Mouse (Mus musculus) embryonic facial prominence, embryonic 11.5 days (tissue): ENCODE results near the gene Cacna1c. TPM values are rescaled to one million over a fixed set of nuclear protein-coding genes. Genes with fewer than 3 reads are reported as not detected.

Experiments used
- ATAC-seq: fragments of 200-750 bp; cut with Nextera tagmentation; replicated peaks from 2 replicates; pipeline ENCODE4 v1.8.0; 2017; ENCODE audit warnings: low read depth; ENCODE audit not compliant: insufficient number of reproducible peaks, low FRiP score, low TSS enrichment
- DNase-seq: peaks from one replicate; pipeline ENCODE4 v3.0.0-alpha.2; 2015; ENCODE audit warnings: low spot score
- H3K27ac ChIP-seq: fragments of 300-500 bp; sonication (generic); replicated peaks from 2 replicates; pipeline ENCODE4 v1.5.1; 2014; ENCODE audit warnings: mild to moderate bottlenecking, low read depth, low read length, control low read depth
- H3K27me3 ChIP-seq: fragments of 300-500 bp; sonication (generic); 2 replicates; pipeline ENCODE4 v1.6.1; 2014; ENCODE audit warnings: mild to moderate bottlenecking, low read length, moderate library complexity, mixed read lengths; ENCODE audit not compliant: control insufficient read depth, insufficient read depth
- H3K36me3 ChIP-seq: fragments of 300-500 bp; sonication (generic); replicated peaks from 2 replicates; pipeline ENCODE4 v1.6.1; 2014; ENCODE audit warnings: low read depth, mild to moderate bottlenecking, low read length, moderate library complexity, mixed read lengths; ENCODE audit not compliant: control insufficient read depth, insufficient read depth
- H3K4me1 ChIP-seq: fragments of 300-500 bp; sonication (generic); 2 replicates; pipeline ENCODE4 v1.6.1; 2014; ENCODE audit warnings: low read length, mixed read lengths; ENCODE audit not compliant: control insufficient read depth, insufficient read depth
- H3K4me2 ChIP-seq: fragments of 300-500 bp; sonication (generic); 2 replicates; pipeline ENCODE4 v1.6.1; 2014; ENCODE audit warnings: low read depth, mild to moderate bottlenecking, control low read depth, low read length, moderate library complexity
- H3K4me3 ChIP-seq: fragments of 300-500 bp; sonication (generic); 2 replicates; pipeline ENCODE4 v1.5.1; 2014; ENCODE audit warnings: low read depth, low read length, control low read depth
- H3K9ac ChIP-seq: fragments of 300-500 bp; sonication (generic); replicated peaks from 2 replicates; pipeline ENCODE4 v1.6.1; 2014; ENCODE audit warnings: mild to moderate bottlenecking, control low read depth, low read length
- H3K9me3 ChIP-seq: fragments of 300-500 bp; sonication (generic); replicated peaks from 2 replicates; pipeline ENCODE4 v1.6.1; 2016; ENCODE audit warnings: mild to moderate bottlenecking, low read length, inconsistent platforms, mixed read lengths; ENCODE audit not compliant: control insufficient read depth
- WGBS: fragments of 180-500 bp; shearing (Covaris S2); extraction: QIAGEN DNeasy Blood & Tissue Kit; methylation state at CpG from one replicate; pipeline ENCODE4 v1.1.7; 2014; 5-methylcytosine and 5-hydroxymethylcytosine counted together
- polyA plus RNA-seq: library from polyadenylated mRNA; unstranded; fragments of >200 nt; fragmentation: Nextera tagmentation; extraction: Ambion mirVana; gene quantifications from 2 replicates; pipeline ENCODE4 v1.2.1, GENCODE M21; 2014

Gene Cacna1c
- polyA plus RNA-seq, 1 experiment from 2014 or later = 4.3 TPM

DNA sequence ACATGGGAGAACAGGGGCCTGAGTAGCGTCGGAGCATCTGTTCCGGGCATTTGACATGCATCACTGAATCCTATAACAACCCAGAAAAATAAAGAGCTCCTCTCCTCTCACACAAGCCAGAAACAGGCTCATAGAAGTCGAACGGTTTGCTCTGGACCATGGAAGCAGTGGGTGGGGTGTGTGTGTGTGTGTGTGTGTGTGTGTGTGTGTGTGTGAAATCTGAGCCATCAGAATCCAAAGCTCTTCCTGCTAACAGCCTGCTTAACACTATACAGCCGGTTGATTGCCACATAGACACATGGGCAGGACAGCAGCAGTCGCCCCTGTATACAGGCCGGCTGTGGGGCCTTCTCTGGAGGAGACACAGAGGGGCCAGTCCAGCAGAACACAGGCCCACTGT is 368.7 kb downstream of the Cacna1c start:
- Histone ChIP-seq H3K27ac (no peak overlapping the region), H3K9me3 (no peaks in the 10 kb centered on the region), H3K9ac (0 out of 2 replicates have a peak overlapping the region, but pooled peaks have one; percentile 18), H3K36me3 (no peaks in the 10 kb centered on the region), H3K27me3 (no peaks in the 10 kb centered on the region), H3K4me1 (peaks cover 4% of the 10 kb centered on the region; the same call in 1 of the 2 replicates), H3K4me3 (no peak overlapping the region), H3K4me2 (no peak overlapping the region)
- 45% methylated on average over 8 of the region's 8 CpGs for WGBS
- no peak for DNase-seq
- 0 out of 2 replicates have a peak, but pooled peaks have one; percentile 65 for ATAC-seq

GRCm38 (mm10) chr6:118825400-118825871 is 370.8 kb downstream of the Cacna1c start:
- H3K9me3 ChIP-seq = no peaks in the 10 kb centered on the region
- H3K4me2 ChIP-seq = no peak overlapping the region
- no peak for ATAC-seq
- H3K36me3 ChIP-seq = no peaks in the 10 kb centered on the region
- H3K27ac ChIP-seq = no peak overlapping the region
- 69% methylated on average over 6 of the region's 6 CpGs for WGBS
- peaks cover 4% of the 10 kb centered on the region; the same call in 1 of the 2 replicates for H3K4me1 ChIP-seq
- H3K9ac ChIP-seq = no peak overlapping the region
- DNase-seq = no peak
- H3K27me3 ChIP-seq = no peaks in the 10 kb centered on the region
- H3K4me3 ChIP-seq = no peak overlapping the region

DNA sequence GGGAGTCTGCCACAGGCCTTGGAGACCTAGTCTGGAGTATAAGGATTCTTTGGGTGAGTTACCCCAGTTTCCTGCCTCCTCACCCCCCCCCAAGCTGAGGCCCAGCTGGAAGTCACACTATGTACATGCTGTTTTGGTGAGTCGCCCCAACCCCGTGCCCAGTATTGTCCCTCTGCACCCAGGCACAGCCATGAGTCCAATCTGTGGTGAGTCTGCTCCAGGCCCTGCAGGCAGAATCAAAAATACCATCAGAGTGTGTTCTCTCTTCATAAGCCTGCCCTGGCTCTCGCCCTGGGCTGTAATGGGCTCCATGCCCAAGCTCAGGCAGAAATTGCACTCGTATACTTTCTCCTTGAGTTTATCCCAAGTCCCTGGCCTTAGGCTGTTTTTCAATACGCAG is 374.7 kb downstream of the Cacna1c start:
- H3K9ac ChIP-seq = no peak overlapping the region
- no peak overlapping the region for H3K4me3 ChIP-seq
- H3K4me1 ChIP-seq = no peaks in the 10 kb centered on the region
- H3K36me3 ChIP-seq = no peaks in the 10 kb centered on the region
- no peak overlapping the region for H3K27ac ChIP-seq
- no peak overlapping the region for H3K4me2 ChIP-seq
- H3K9me3 ChIP-seq = no peaks in the 10 kb centered on the region
- H3K27me3 ChIP-seq = no peaks in the 10 kb centered on the region
- no peak for DNase-seq
- WGBS = 91% methylated on average over 5 of the region's 5 CpGs
- ATAC-seq = no peak

DNA sequence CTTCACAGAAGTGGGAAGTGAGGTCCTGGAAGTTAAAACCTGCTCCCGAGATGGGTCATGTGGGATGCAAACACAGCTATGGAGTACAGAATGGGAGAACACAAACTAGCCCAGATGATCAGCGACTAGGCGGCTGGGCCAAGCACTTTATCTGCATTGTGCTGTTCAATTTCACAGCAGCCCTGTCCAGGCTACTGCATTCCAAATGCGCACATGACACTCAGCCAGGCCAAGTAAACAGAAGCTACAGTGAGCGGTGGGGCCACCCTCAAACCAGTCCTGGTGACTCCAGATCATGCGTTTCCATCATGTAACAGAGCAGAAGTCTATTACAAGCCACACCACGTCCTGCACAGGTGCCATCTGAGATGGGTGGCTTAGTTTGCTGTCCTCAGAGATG is 376.6 kb downstream of the Cacna1c start:
- Histone ChIP-seq H3K4me3 (no peak overlapping the region), H3K36me3 (no peaks in the 10 kb centered on the region), H3K9ac (no peak overlapping the region), H3K4me1 (no peaks in the 10 kb centered on the region), H3K27me3 (no peaks in the 10 kb centered on the region), H3K9me3 (no peaks in the 10 kb centered on the region), H3K27ac (no peak overlapping the region), H3K4me2 (no peak overlapping the region)
- ATAC-seq (no peak), DNase-seq (no peak)
- 81% methylated on average over 7 of the region's 7 CpGs for WGBS

- Histone ChIP-seq H3K4me3 (no peak overlapping the region), H3K36me3 (no peaks in the 10 kb centered on the region), H3K4me1 (no peaks in the 10 kb centered on the region), H3K9me3 (no peaks in the 10 kb centered on the region), H3K4me2 (no peak overlapping the region), H3K27ac (no peak overlapping the region), H3K27me3 (no peaks in the 10 kb centered on the region), H3K9ac (no peak overlapping the region)
- 62% methylated on average over 5 of the region's 5 CpGs for WGBS
- no peak for DNase-seq
- ATAC-seq = no peak
Observed at GRCm38 (mm10) chr6:118817928-118818503, 378.2 kb downstream of the Cacna1c start.

- Histone ChIP-seq H3K9me3 (no peaks in the 10 kb centered on the region), H3K36me3 (no peaks in the 10 kb centered on the region), H3K9ac (no peak overlapping the region), H3K4me2 (no peak overlapping the region), H3K27ac (no peak overlapping the region), H3K4me1 (no peaks in the 10 kb centered on the region), H3K27me3 (no peaks in the 10 kb centered on the region), H3K4me3 (no peak overlapping the region)
- ATAC-seq (no peak), DNase-seq (no peak)
- WGBS = 91% methylated on average over 6 of the region's 6 CpGs
Observed at GRCm38 (mm10) chr6:118816253-118816652, 380.0 kb downstream of the Cacna1c start.

- Histone ChIP-seq H3K4me2 (no peak overlapping the region), H3K36me3 (no peaks in the 10 kb centered on the region), H3K9me3 (no peaks in the 10 kb centered on the region), H3K4me3 (no peak overlapping the region), H3K4me1 (no peaks in the 10 kb centered on the region), H3K27me3 (no peaks in the 10 kb centered on the region), H3K9ac (no peak overlapping the region), H3K27ac (no peak overlapping the region)
- DNase-seq (no peak), ATAC-seq (no peak)
- 81% methylated on average over 3 of the region's 3 CpGs for WGBS
Observed at GRCm38 (mm10) chr6:118812556-118812955, 383.7 kb downstream of the Cacna1c start.

GRCm38 (mm10) chr6:118812007-118812406 is 384.2 kb downstream of the Cacna1c start:
- H3K4me3 ChIP-seq = no peak overlapping the region
- H3K36me3 ChIP-seq = no peaks in the 10 kb centered on the region
- 87% methylated on average over 4 of the region's 4 CpGs for WGBS
- DNase-seq = no peak
- H3K9ac ChIP-seq = no peak overlapping the region
- no peak overlapping the region for H3K27ac ChIP-seq
- no peaks in the 10 kb centered on the region for H3K4me1 ChIP-seq
- H3K27me3 ChIP-seq = no peaks in the 10 kb centered on the region
- no peak overlapping the region for H3K4me2 ChIP-seq
- no peak for ATAC-seq
- no peaks in the 10 kb centered on the region for H3K9me3 ChIP-seq
